Mouse (Mus musculus) Muller cell, postnatal 12 days (primary cell): ENCODE data around the gene Lurap1.

ENCODE experiments used
- DNase-seq: peaks from one replicate; pipeline ENCODE4 v3.0.0-alpha.2; 2015; ENCODE audit errors: inconsistent ontology term

Lurap1 gene

GRCm38 (mm10) chr4:116162142-116162541 lies 11.0 kb upstream of the Lurap1 start:
- peak; percentile 38 for DNase-seq

GRCm38 (mm10) chr4:116160769-116161168 lies 9.6 kb upstream of the Lurap1 start:
- no peak for DNase-seq

- no peak for DNase-seq
Observed at GRCm38 (mm10) chr4:116159912-116160311, 8.8 kb upstream of the Lurap1 start.

DNA sequence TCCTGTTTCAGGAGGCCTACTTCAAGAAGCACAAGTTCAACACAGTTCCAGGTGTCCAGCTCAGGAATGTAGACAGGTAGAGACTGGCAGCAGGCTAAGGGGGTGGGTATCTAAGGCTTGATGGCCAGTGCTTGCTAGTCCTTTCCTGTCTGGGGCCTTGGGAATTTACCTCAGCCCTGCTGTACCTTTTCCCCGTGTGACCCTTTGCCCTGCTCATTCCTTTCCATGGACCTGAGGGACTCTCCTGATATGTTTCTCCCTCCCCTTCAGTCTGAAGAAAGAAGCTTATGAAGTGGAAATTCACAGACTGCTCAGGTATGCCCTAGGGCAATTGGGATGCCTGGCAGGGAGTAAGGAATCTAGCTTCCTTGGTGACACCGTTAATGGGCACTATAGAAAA lies 6.7 kb upstream of the Lurap1 start:
- DNase-seq: no peak

- no peak for DNase-seq
Observed at GRCm38 (mm10) chr4:116152702-116153101, 1.6 kb upstream of the Lurap1 start.

DNA sequence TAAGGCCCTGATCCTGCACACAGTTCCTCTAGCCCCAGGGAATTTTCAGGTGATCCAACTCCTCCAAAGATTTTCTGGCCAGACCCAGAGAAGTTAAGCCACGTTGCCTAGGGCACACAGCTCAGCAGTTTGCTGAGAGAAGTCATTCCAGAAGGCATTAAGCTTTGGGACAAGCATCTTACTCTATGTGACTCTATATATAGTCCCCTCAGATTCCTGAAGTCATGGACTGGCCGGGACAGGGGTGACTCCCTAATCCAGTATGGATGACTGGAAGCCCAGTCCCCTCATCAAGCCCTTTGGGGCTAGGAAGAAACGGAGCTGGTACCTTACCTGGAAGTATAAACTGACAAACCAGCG lies 296 bp downstream of the Lurap1 start:
- no peak for DNase-seq

- DNase-seq: peak; percentile 85
Observed at GRCm38 (mm10) chr4:116150156-116150861, 829 bp downstream of the Lurap1 start.

- no peak for DNase-seq
Observed at GRCm38 (mm10) chr4:116149812-116150155, 1.4 kb downstream of the Lurap1 start.

- DNase-seq: peak; percentile 74
Observed at GRCm38 (mm10) chr4:116143891-116144717, 7.0 kb downstream of the Lurap1 start.

DNA sequence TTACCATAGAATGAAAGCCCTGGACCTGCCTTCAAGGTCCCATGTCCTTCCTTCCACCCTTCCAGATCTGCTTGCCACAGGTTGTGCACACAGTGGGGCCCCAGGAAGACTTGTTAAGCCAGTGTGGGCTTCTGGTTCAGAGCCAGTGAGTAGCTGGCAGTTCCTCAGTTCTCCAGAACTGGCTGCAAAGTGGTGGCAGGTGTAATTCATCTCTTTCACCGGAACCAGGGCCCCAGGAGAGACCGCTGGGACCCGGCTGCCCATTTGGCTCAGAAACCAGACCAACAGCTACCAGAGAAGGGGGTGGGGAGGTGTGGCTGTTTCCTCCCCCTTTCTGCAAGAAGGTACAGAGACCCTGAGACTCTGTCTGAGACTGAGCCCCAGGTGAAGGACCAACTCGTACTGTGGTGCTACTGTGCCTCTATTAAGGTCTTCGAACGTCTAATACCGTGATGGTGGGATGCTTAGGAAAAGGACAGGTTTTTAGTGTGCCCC lies 7.8 kb downstream of the Lurap1 start:
- DNase-seq: peak; percentile 33

- no peak for DNase-seq
Observed at GRCm38 (mm10) chr4:116142269-116142668, 8.9 kb downstream of the Lurap1 start.

DNA sequence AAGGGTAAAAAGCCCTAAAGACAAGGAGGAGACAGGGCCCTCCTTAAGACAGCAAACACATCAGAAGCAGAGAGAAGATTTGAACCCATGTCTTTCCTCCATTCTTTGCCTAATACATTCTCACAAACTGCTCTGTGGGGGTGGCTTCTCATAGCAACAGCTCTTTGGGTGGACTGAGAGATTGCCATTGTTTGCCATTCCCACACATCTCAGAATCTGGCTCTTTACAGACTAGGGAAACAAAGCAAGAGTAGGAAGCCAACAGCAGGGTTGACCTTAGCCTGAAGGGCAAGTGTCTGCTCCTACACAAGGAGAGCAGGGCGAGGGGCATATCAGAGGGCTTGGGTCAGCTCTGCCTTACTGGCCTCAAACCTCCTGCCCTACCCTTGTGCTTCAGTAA lies 9.4 kb downstream of the Lurap1 start:
- DNase-seq: no peak

- no peak for DNase-seq
Observed at GRCm38 (mm10) chr4:116140801-116141574, 10.2 kb downstream of the Lurap1 start.

DNA sequence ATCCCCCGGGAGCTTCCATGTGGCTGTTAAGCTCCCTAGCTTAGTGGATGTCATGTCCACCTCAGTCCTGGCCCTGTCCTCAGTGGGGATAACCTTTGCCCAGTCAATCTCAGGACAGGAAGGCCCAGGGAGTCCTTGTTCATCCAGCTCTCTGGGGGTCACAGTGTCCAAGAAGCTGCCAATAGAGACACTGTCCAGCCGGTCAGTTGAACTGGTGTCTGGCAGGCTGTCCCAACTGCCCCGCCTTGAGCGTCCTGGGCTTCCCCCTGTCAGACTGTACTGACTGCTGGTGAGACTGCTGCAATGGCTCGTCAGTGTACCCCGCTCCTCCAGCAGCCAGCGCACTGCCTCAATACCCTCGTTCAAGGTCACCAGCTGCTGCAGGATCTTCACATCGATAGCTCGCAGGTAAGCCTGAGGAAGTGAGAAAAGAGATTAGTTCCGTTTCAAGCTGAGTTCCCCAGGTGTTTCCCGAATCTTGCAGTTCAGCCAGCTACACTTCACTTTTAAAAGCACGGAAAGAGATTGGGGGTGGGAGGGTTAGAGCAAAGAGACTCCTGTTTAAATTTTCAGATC lies 13.6 kb downstream of the Lurap1 start:
- DNase-seq: no peak

- DNase-seq: peak; percentile 42
Observed at GRCm38 (mm10) chr4:116134990-116135389, 16.1 kb downstream of the Lurap1 start.

DNA sequence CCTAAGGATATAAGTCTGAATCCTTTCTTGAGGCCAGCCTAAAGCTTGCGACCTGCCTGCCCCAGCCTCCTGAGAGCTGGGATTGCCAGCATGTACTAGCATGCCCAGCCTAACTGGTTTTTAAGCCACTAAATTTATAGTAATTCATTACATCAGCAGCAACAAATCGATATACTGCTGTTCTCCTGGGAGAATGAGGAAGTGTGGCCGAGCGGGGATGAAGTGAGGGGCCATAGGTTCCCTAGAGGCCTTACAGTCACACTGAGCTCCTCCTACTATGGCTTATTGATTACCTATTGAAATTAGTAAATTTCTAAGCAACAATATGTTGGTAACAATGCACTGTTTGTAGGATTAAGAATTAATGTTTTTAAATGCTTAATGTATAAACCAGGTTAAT lies 18.0 kb downstream of the Lurap1 start:
- no peak for DNase-seq

DNA sequence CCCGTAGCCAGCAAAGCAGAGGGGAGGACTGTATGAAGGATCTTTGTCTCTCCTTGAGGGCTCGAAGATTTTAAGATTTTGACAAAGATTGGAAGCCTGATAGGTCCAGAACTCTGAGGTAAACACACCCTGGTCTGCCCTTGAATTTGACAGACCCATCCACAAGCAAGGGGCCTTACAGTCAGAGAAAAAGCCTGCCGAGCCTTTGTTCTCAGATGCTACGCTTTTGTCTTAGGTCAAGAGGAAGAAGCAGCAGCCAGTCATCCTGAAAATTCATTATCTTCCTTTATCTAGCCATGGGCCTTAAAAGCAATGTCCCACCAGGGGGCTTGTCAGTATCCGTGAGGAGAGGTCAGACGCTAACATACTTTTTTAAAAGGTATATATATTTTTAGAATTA lies 23.2 kb downstream of the Lurap1 start:
- no peak for DNase-seq

GRCm38 (mm10) chr4:116125803-116126386 lies 25.2 kb downstream of the Lurap1 start:
- no peak for DNase-seq

- DNase-seq: peak; percentile 91
Observed at GRCm38 (mm10) chr4:116123602-116124519, 27.3 kb downstream of the Lurap1 start, which contains the start of the genes Rad54l and Pomgnt1. TSS of gene Rad54l (minus strand) at chr4:116123690. TSS of gene Pomgnt1 (plus strand) at chr4:116123840.

- DNase-seq: no peak
Observed at GRCm38 (mm10) chr4:116122762-116123161, 28.4 kb downstream of the Lurap1 start.
